ENCODE assay signal across 9 mouse cellular contexts in the genomic region with DNA sequence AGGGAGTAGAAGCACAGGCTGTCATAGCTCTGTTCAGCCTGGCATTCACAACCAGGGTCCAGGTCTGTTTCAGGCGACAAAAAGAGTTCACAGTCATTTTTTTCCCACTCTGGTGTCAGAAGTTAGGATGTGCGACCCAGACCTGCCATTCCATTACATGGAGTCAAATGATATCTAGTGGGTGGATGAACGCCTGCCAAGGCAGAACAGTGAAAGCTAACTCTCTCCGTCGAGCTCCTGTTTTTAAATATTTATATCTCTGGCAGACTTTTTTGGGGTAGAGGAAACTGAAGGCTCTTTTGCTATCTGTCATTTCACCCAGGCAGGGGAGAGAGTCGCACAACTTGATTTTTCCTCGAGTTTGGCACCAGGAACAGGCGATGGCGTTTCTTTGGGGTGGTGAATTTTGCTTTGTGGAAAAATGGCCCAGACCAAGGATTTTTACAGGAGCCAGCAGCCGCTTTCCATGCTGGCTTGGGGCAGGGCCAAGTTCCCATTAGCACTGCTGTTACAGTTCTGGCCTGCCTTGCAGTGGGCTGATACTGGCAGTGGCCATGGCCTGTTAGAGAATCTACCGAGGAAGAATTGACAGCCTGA.
DNase-seq lines count a peak whose midpoint lies in the region; ATAC-seq lines count a peak whose summit lies in the region.
"Had no signal": no experiment of that assay in that cellular context is flagged by ENCODE, and none has a peak within 500 bp of the region (broad histone marks: within the 10 kb centered on the region; RNA-seq: fewer than 3 reads in every experiment).

No protein-coding gene starts in this region.

- WGBS in midbrain, embryonic 16.5 days: 63% methylated on average over 11 of the region's 11 CpGs
- 64% methylated on average over 11 of the region's 11 CpGs for WGBS in kidney, embryonic 16.5 days

- peak; percentile 41 for ATAC-seq in midbrain, embryonic 16.5 days
- ATAC-seq in kidney, embryonic 16.5 days (ENCODE audit: low FRiP score, low TSS enrichment): no peak

- DNase-seq in layer of hippocampus, adult 11-12 months (ENCODE audit: low spot score): peak; percentile 58
- no peak for DNase-seq in layer of hippocampus, adult 9-10 months (ENCODE audit: low spot score)
- peak; percentile 90 to 91 for DNase-seq in cerebellum, postnatal 14 days
- peak; percentile 74 to 78 for DNase-seq in heart, adult 18-20 months
- DNase-seq in layer of hippocampus, adult 8-10 months (ENCODE audit: low spot score in 2 of 2): peak; percentile 29 to 63
- DNase-seq in embryo, embryonic 9.5 days (ENCODE audit: extremely low spot score): no peak

- H3K27me3 ChIP-seq in midbrain, embryonic 16.5 days (ENCODE audit: control insufficient read depth, insufficient read depth, low read depth, low read length): no peaks in the 10 kb centered on the region
- H3K27me3 ChIP-seq in kidney, embryonic 16.5 days (ENCODE audit: insufficient read depth, low read length): no peaks in the 10 kb centered on the region

- H3K27ac ChIP-seq in midbrain, embryonic 16.5 days (ENCODE audit: low read length): peak overlapping the region; percentile 66
- no peak overlapping the region for H3K27ac ChIP-seq in kidney, embryonic 16.5 days (ENCODE audit: low read length)
- H3K27ac ChIP-seq: midbrain, embryonic 12.5 days had no signal

- H3K9me3 ChIP-seq in midbrain, embryonic 16.5 days (replicated peaks; ENCODE audit: control insufficient read depth, low read length, poor library complexity, severe bottlenecking): no peaks in the 10 kb centered on the region
- H3K9me3 ChIP-seq in kidney, embryonic 16.5 days (ENCODE audit: low read length): no peaks in the 10 kb centered on the region
- H3K9me3 ChIP-seq: midbrain, embryonic 12.5 days had no signal

- no peak overlapping the region for H3K4me3 ChIP-seq in midbrain, embryonic 16.5 days (ENCODE audit: low read depth, low read length)
- H3K4me3 ChIP-seq in kidney, embryonic 16.5 days (ENCODE audit: low read length): no peak overlapping the region
- H3K4me3 ChIP-seq: midbrain, embryonic 12.5 days had no signal

- no peak overlapping the region for H3K9ac ChIP-seq in midbrain, embryonic 16.5 days (ENCODE audit: low read depth, low read length)
- H3K9ac ChIP-seq in kidney, embryonic 16.5 days (replicated peaks; ENCODE audit: low read length): no peak overlapping the region
- H3K9ac ChIP-seq: midbrain, embryonic 12.5 days had no signal

- peaks cover 14% of the 10 kb centered on the region for H3K4me1 ChIP-seq in midbrain, embryonic 16.5 days (ENCODE audit: control insufficient read depth, insufficient read depth, low read length)
- no peaks in the 10 kb centered on the region for H3K4me1 ChIP-seq in kidney, embryonic 16.5 days (ENCODE audit: insufficient read depth, low read length)

- no peak overlapping the region for H3K4me2 ChIP-seq in midbrain, embryonic 16.5 days (ENCODE audit: low read length)
- no peak overlapping the region for H3K4me2 ChIP-seq in kidney, embryonic 16.5 days (replicated peaks; ENCODE audit: low read depth, low read length)
- H3K4me2 ChIP-seq: midbrain, embryonic 12.5 days had no signal

- no peaks in the 10 kb centered on the region for H3K36me3 ChIP-seq in midbrain, embryonic 16.5 days (ENCODE audit: control insufficient read depth, insufficient read depth, low read length)
- no peaks in the 10 kb centered on the region for H3K36me3 ChIP-seq in kidney, embryonic 16.5 days (ENCODE audit: insufficient read depth, low read length)
- H3K36me3 ChIP-seq: midbrain, embryonic 12.5 days had no signal

Comparison
In these comparisons a context has a peak if more than half of its experiments do, and no peak if none do; other contexts are left out.
1. DNase-seq: peak in layer of hippocampus, adult 11-12 months (single experiment), cerebellum, postnatal 14 days (2 of 2), heart, adult 18-20 months (2 of 2) and layer of hippocampus, adult 8-10 months (2 of 2); none in layer of hippocampus, adult 9-10 months (single experiment) and embryo, embryonic 9.5 days (single experiment).